In genomic region chr11:94175694-94176093, GRCm38 (mm10) we compare ENCODE assay signal across 9 mouse cellular contexts. TPM values are rescaled to one million over a fixed set of nuclear protein-coding genes. Genes with fewer than 3 reads are reported as not detected.
DNase-seq lines count a peak whose midpoint lies in the region; ATAC-seq and TF ChIP-seq lines count a peak whose summit lies in the region.
"Had no signal": no experiment of that assay in that cellular context is flagged by ENCODE, and none has a peak within 500 bp of the region (broad histone marks: within the 10 kb centered on the region; RNA-seq: fewer than 3 reads in every experiment).

No protein-coding gene starts in this region.

- H3K36me3 ChIP-seq in midbrain, embryonic 10.5 days: no peaks in the 10 kb centered on the region
- no peaks in the 10 kb centered on the region for H3K36me3 ChIP-seq in midbrain, embryonic 11.5 days (ENCODE audit: control insufficient read depth, insufficient read depth, low read length)
- H3K36me3 ChIP-seq in forebrain, embryonic 13.5 days (ENCODE audit: poor library complexity, severe bottlenecking): no peaks in the 10 kb centered on the region
- no peaks in the 10 kb centered on the region for H3K36me3 ChIP-seq in limb, embryonic 11.5 days (ENCODE audit: control insufficient read depth, insufficient read depth, low read length)
- H3K36me3 ChIP-seq in stomach, postnatal 0 days (ENCODE audit: control insufficient read depth, insufficient read depth, low read length): no peaks in the 10 kb centered on the region
- H3K36me3 ChIP-seq: liver, embryonic 15.5 days had no signal

- H3K4me2 ChIP-seq in midbrain, embryonic 11.5 days: no peak overlapping the region
- no peak overlapping the region for H3K4me2 ChIP-seq in forebrain, embryonic 13.5 days
- H3K4me2 ChIP-seq in limb, embryonic 11.5 days (ENCODE audit: low read depth, severe bottlenecking): no peak overlapping the region
- H3K4me2 ChIP-seq in stomach, postnatal 0 days (replicated peaks; ENCODE audit: low read depth): no peak overlapping the region
- H3K4me2 ChIP-seq: liver, embryonic 15.5 days had no signal

- H3K27ac ChIP-seq in midbrain, embryonic 10.5 days (replicated peaks): peak overlapping the region; percentile 33; the same call in 1 of the 2 replicates
- no peak overlapping the region for H3K27ac ChIP-seq in midbrain, embryonic 11.5 days (ENCODE audit: low read depth, low read length)
- peak overlapping the region; percentile 37; the same call in 1 of the 2 replicates for H3K27ac ChIP-seq in forebrain, embryonic 13.5 days
- H3K27ac ChIP-seq in limb, embryonic 11.5 days (replicated peaks; ENCODE audit: low read depth, low read length): 0 out of 2 replicates have a peak overlapping the region, but pooled peaks have one; percentile 36
- H3K27ac ChIP-seq in stomach, postnatal 0 days (replicated peaks): peak overlapping the region; percentile 46
- H3K27ac ChIP-seq: liver, embryonic 15.5 days had no signal

- no peak overlapping the region for H3K4me3 ChIP-seq in midbrain, embryonic 10.5 days
- H3K4me3 ChIP-seq in midbrain, embryonic 11.5 days (ENCODE audit: low read depth, low read length): no peak overlapping the region
- no peak overlapping the region for H3K4me3 ChIP-seq in forebrain, embryonic 13.5 days
- H3K4me3 ChIP-seq in limb, embryonic 11.5 days (ENCODE audit: low read depth, low read length): no peak overlapping the region
- no peak overlapping the region for H3K4me3 ChIP-seq in stomach, postnatal 0 days (ENCODE audit: low read depth, low read length)
- H3K4me3 ChIP-seq: liver, embryonic 15.5 days had no signal

- H3K9me3 ChIP-seq in midbrain, embryonic 10.5 days (replicated peaks): no peaks in the 10 kb centered on the region
- no peaks in the 10 kb centered on the region for H3K9me3 ChIP-seq in midbrain, embryonic 11.5 days (ENCODE audit: control insufficient read depth, low read length)
- H3K9me3 ChIP-seq in forebrain, embryonic 13.5 days (replicated peaks): no peaks in the 10 kb centered on the region
- H3K9me3 ChIP-seq in limb, embryonic 11.5 days (ENCODE audit: control insufficient read depth, low read length): no peaks in the 10 kb centered on the region
- no peaks in the 10 kb centered on the region for H3K9me3 ChIP-seq in stomach, postnatal 0 days (ENCODE audit: control insufficient read depth, low read length)
- H3K9me3 ChIP-seq: liver, embryonic 15.5 days had no signal

- no peak overlapping the region for H3K9ac ChIP-seq in midbrain, embryonic 11.5 days (ENCODE audit: low read length)
- H3K9ac ChIP-seq in forebrain, embryonic 13.5 days: no peak overlapping the region
- no peak overlapping the region for H3K9ac ChIP-seq in limb, embryonic 11.5 days (ENCODE audit: low read length)
- H3K9ac ChIP-seq in stomach, postnatal 0 days (ENCODE audit: low read length): peak overlapping the region; percentile 18; the same call in 1 of the 2 replicates
- H3K9ac ChIP-seq: liver, embryonic 15.5 days had no signal

- no peaks in the 10 kb centered on the region for H3K27me3 ChIP-seq in midbrain, embryonic 10.5 days (ENCODE audit: low read depth, poor library complexity, severe bottlenecking)
- H3K27me3 ChIP-seq in midbrain, embryonic 11.5 days (ENCODE audit: control insufficient read depth, insufficient read depth, low read length): no peaks in the 10 kb centered on the region
- H3K27me3 ChIP-seq in forebrain, embryonic 13.5 days: no peaks in the 10 kb centered on the region
- no peaks in the 10 kb centered on the region for H3K27me3 ChIP-seq in limb, embryonic 11.5 days (ENCODE audit: control insufficient read depth, insufficient read depth, low read length)
- no peaks in the 10 kb centered on the region for H3K27me3 ChIP-seq in stomach, postnatal 0 days (ENCODE audit: control insufficient read depth, insufficient read depth, low read length)
- H3K27me3 ChIP-seq: liver, embryonic 15.5 days had no signal

- no peak for TF ChIP-seq CTCF in stomach, postnatal 0 days (IDR thresholded peaks at IDR 0.05; ENCODE audit: low read depth)

- intact Hi-C loops in left cerebral cortex, postnatal 25 days (cut with DNase I): no loop called here

- 55% methylated on average over 8 of the region's 8 CpGs for WGBS in midbrain, embryonic 10.5 days
- 51% methylated on average over 8 of the region's 8 CpGs for WGBS in midbrain, embryonic 11.5 days
- 40% methylated on average over 8 of the region's 8 CpGs for whole genome bisulfite sequencing in forebrain, embryonic 13.5 days
- 60% methylated on average over 8 of the region's 8 CpGs for WGBS in limb, embryonic 11.5 days
- WGBS in stomach, postnatal 0 days: 31% methylated on average over 8 of the region's 8 CpGs

- DNase-seq in midbrain, embryonic 10.5 days (ENCODE audit: low spot score): no peak
- DNase-seq in midbrain, embryonic 11.5 days (ENCODE audit: low spot score, missing footprints): no peak
- no peak for DNase-seq in limb, embryonic 11.5 days (ENCODE audit: low spot score)
- peak; percentile 53 for DNase-seq in stomach, postnatal 0 days (ENCODE audit: low spot score)
- DNase-seq in left cerebral cortex, postnatal 25 days (ENCODE audit: low spot score in 2 of 2): no peak
- DNase-seq in layer of hippocampus, postnatal 25 days (ENCODE audit: extremely low spot score in 1 of 2, low spot score in 1 of 2): no peak
- no peak for DNase-seq in urinary bladder, postnatal 25 days (ENCODE audit: low spot score)

- H3K4me1 ChIP-seq in midbrain, embryonic 10.5 days: peaks cover 13% of the 10 kb centered on the region
- H3K4me1 ChIP-seq in midbrain, embryonic 11.5 days (ENCODE audit: control insufficient read depth, insufficient read depth, low read length): 0 out of 2 replicates have a peak, but pooled peaks cover 2% of the 10 kb centered on the region
- H3K4me1 ChIP-seq in forebrain, embryonic 13.5 days: peaks cover 10% of the 10 kb centered on the region
- no peaks in the 10 kb centered on the region for H3K4me1 ChIP-seq in limb, embryonic 11.5 days (ENCODE audit: control insufficient read depth, insufficient read depth, low read length)
- peaks cover 2% of the 10 kb centered on the region; the same call in 1 of the 2 replicates for H3K4me1 ChIP-seq in stomach, postnatal 0 days (replicated peaks; ENCODE audit: control insufficient read depth, insufficient read depth)

- no peak for ATAC-seq in midbrain, embryonic 11.5 days (ENCODE audit: low FRiP score)
- ATAC-seq in forebrain, embryonic 13.5 days: no peak; the same call in 1 of the 2 replicates
- ATAC-seq in limb, embryonic 11.5 days (ENCODE audit: insufficient number of reproducible peaks, low FRiP score, low TSS enrichment, low read depth): no peak
- peak; percentile 13; the same call in 1 of the 2 replicates for ATAC-seq in stomach, postnatal 0 days (ENCODE audit: low FRiP score, low TSS enrichment)

- TF ChIP-seq EP300 in stomach, postnatal 0 days (optimal IDR thresholded peaks at IDR 0.05): peak; percentile 64

RNA-seq across cellular contexts. Expression of gene Tob1, which starts 35.6 kb away (rescaled TPM):
- polyA plus RNA-seq in midbrain, embryonic 10.5 days (2016; fragmentation: Nextera tagmentation; extraction: Ambion mirVana): 18.4 and 21.6 TPM in 2 replicates
- 33.1 and 33.5 TPM in 2 replicates for polyA plus RNA-seq in midbrain, embryonic 11.5 days (2014; fragmentation: Nextera tagmentation; extraction: Ambion mirVana)
- 39.0 and 41.0 TPM in 2 replicates for polyA plus RNA-seq in forebrain, embryonic 13.5 days (2015; fragmentation: Nextera tagmentation; extraction: Ambion mirVana)
- 28.9 and 31.8 TPM in 2 replicates for polyA plus RNA-seq in limb, embryonic 11.5 days (2014; fragmentation: Nextera tagmentation; extraction: Ambion mirVana)
- 71.1 and 74.1 TPM in 2 replicates for polyA plus RNA-seq in stomach, postnatal 0 days (2015; fragmentation: Nextera tagmentation; extraction: Ambion mirVana)
- total RNA-seq in left cerebral cortex, postnatal 25 days (2021): 10 to 100 TPM; 38.2 to 43.9 TPM
- total RNA-seq in layer of hippocampus, postnatal 25 days (2021): 10 to 100 TPM; 41.8 to 42.4 TPM
